Mouse (Mus musculus): ENCODE results near the gene Prn. TPM values are rescaled to one million over a fixed set of nuclear protein-coding genes. Genes with fewer than 3 reads are reported as not detected.

Gene Prn
- polyA plus RNA-seq, 1 experiment from 2014 or later: not detected

GRCm38 (mm10) chr2:131948156-131948555 lies 38.4 kb downstream of the Prn start:
- TF ChIP-seq CTCF (IDR thresholded peaks at IDR 0.05): no peak
- ChIA-PET POLR2A (interaction anchor here (0.6 kb wide), 1 partner anchor 192 kb away, joined by 5 read pairs; no protein-coding TSS in a partner anchor), CTCF (interaction anchor here (4.6 kb wide), 1 partner anchor 127 kb away, joined by 15 read pairs; no protein-coding TSS in a partner anchor)
- DNase-seq (ENCODE audit: low read depth, low spot score) (no peak), ATAC-seq (no peak)
- H3K27me3 ChIP-seq: no peaks in the 10 kb centered on the region
- in situ Hi-C loops (cut with MboI; ENCODE audit: low pct_unique_long_range_greater_than_20kb): loop anchor here (25.0 kb wide), 2 partner anchors 111 to 386 kb away; partner anchors contain the start of gene Adra1d

GRCm38 (mm10) chr2:131948916-131949639 lies 39.3 kb downstream of the Prn start:
- ATAC-seq (no peak), DNase-seq (ENCODE audit: low read depth, low spot score) (no peak)
- in situ Hi-C loops (cut with MboI; ENCODE audit: low pct_unique_long_range_greater_than_20kb): loop anchor here (25.0 kb wide), 2 partner anchors 112 to 387 kb away; partner anchors contain the start of gene Adra1d
- TF ChIP-seq CTCF (IDR thresholded peaks at IDR 0.05): no peak
- no peaks in the 10 kb centered on the region for H3K27me3 ChIP-seq
- ChIA-PET CTCF (interaction anchor here (0.9 to 4.7 kb wide), 7 partner anchors 10 to 131 kb away, joined by 3 to 27 read pairs (median 9); no protein-coding TSS in a partner anchor), POLR2A (no interaction called here)

- ATAC-seq: no peak
- DNase-seq (ENCODE audit: low read depth, low spot score): no peak
- TF ChIP-seq CTCF (IDR thresholded peaks at IDR 0.05): peak; percentile 85
- CTCF ChIA-PET: interaction anchor here (0.9 to 4.7 kb wide), 8 partner anchors 9 to 132 kb away, joined by 3 to 27 read pairs (median 7); no protein-coding TSS in a partner anchor
- no peaks in the 10 kb centered on the region for H3K27me3 ChIP-seq
- POLR2A ChIA-PET: no interaction called here
- in situ Hi-C loops (cut with MboI; ENCODE audit: low pct_unique_long_range_greater_than_20kb): loop anchor here (25.0 kb wide), 2 partner anchors 113 to 388 kb away; partner anchors contain the start of gene Adra1d
Observed at GRCm38 (mm10) chr2:131949767-131950597, 40.2 kb downstream of the Prn start.

GRCm38 (mm10) chr2:131950598-131951095 lies 40.9 kb downstream of the Prn start, which contains the start of gene Prnd:
Prnd (plus strand) TSS chr2:131950861.
- DNase-seq (ENCODE audit: low read depth, low spot score) (no peak), ATAC-seq (no peak)
- ChIA-PET POLR2A (interaction anchor here (0.7 kb wide), 1 partner anchor 649 kb away, joined by 7 read pairs; no protein-coding TSS in a partner anchor), CTCF (interaction anchor here (1.4 to 4.7 kb wide), 6 partner anchors 8 to 130 kb away, joined by 3 to 27 read pairs (median 9); no protein-coding TSS in a partner anchor)
- no peak for TF ChIP-seq CTCF (IDR thresholded peaks at IDR 0.05)
- H3K27me3 ChIP-seq: no peaks in the 10 kb centered on the region
- in situ Hi-C loops (cut with MboI; ENCODE audit: low pct_unique_long_range_greater_than_20kb): no loop called here

GRCm38 (mm10) chr2:131952456-131952855 lies 42.7 kb downstream of the Prn start:
- no peaks in the 10 kb centered on the region for H3K27me3 ChIP-seq
- in situ Hi-C loops (cut with MboI; ENCODE audit: low pct_unique_long_range_greater_than_20kb): no loop called here
- no peak for DNase-seq (ENCODE audit: low read depth, low spot score)
- no peak for ATAC-seq
- ChIA-PET POLR2A (no interaction called here), CTCF (interaction anchor here (0.7 to 4.7 kb wide), 4 partner anchors 30 to 154 kb away, joined by 3 to 27 read pairs (median 4); no protein-coding TSS in a partner anchor)
- no peak for TF ChIP-seq CTCF (IDR thresholded peaks at IDR 0.05)

- no peak for TF ChIP-seq CTCF (IDR thresholded peaks at IDR 0.05)
- ATAC-seq: no peak
- DNase-seq (ENCODE audit: low read depth, low spot score): no peak
- in situ Hi-C loops (cut with MboI; ENCODE audit: low pct_unique_long_range_greater_than_20kb): no loop called here
- ChIA-PET CTCF (interaction anchor here (1.0 to 4.7 kb wide), 4 partner anchors 29 to 132 kb away, joined by 4 to 27 read pairs (median 4); no protein-coding TSS in a partner anchor), POLR2A (no interaction called here)
- no peaks in the 10 kb centered on the region for H3K27me3 ChIP-seq
Observed at GRCm38 (mm10) chr2:131952961-131953538, 43.3 kb downstream of the Prn start.

GRCm38 (mm10) chr2:131953711-131954110 lies 44.0 kb downstream of the Prn start:
- TF ChIP-seq CTCF (IDR thresholded peaks at IDR 0.05): no peak
- ChIA-PET POLR2A (no interaction called here), CTCF (interaction anchor here (1.2 kb wide), 1 partner anchor 132 kb away, joined by 5 read pairs; no protein-coding TSS in a partner anchor)
- no peaks in the 10 kb centered on the region for H3K27me3 ChIP-seq
- ATAC-seq: no peak
- no peak for DNase-seq (ENCODE audit: low read depth, low spot score)
- in situ Hi-C loops (cut with MboI; ENCODE audit: low pct_unique_long_range_greater_than_20kb): no loop called here

- CTCF ChIA-PET: no interaction called here
Observed at GRCm38 (mm10) chr2:131954835-131955234, 45.1 kb downstream of the Prn start.

GRCm38 (mm10) chr2:131955264-131955663 lies 45.5 kb downstream of the Prn start:
- H3K27me3 ChIP-seq: no peaks in the 10 kb centered on the region
- CTCF ChIA-PET: no interaction called here
- in situ Hi-C loops (cut with MboI; ENCODE audit: low pct_unique_long_range_greater_than_20kb): no loop called here
- TF ChIP-seq CTCF (IDR thresholded peaks at IDR 0.05): no peak
- ATAC-seq (no peak), DNase-seq (ENCODE audit: low read depth, low spot score) (no peak)
- POLR2A ChIA-PET: no interaction called here

More at GRCm38 (mm10) chr2:131954835-131955234, 45.1 kb downstream of the Prn start:
- H3K27me3 ChIP-seq: no peaks in the 10 kb centered on the region
- DNase-seq (ENCODE audit: low read depth, low spot score) (no peak), ATAC-seq (no peak)
- TF ChIP-seq CTCF (IDR thresholded peaks at IDR 0.05): no peak
- in situ Hi-C loops (cut with MboI; ENCODE audit: low pct_unique_long_range_greater_than_20kb): no loop called here
- POLR2A ChIA-PET: no interaction called here

Data from Patski (cell line).